Mouse (Mus musculus) adrenal gland (tissue): ENCODE data around the gene M1ap.

Experiments
- intact Hi-C: fragments of 180-260 bp; cut with DNase I; formaldehyde crosslinking; loops from one replicate; pipeline ENCODE4 v1.15.1; 2025
- microRNA-seq, 2 experiments: library from miRNA; unstranded; fragments of <30 nt; microRNA quantifications; one replicate each; pipeline ENCODE4; 2019

M1ap gene

DNA sequence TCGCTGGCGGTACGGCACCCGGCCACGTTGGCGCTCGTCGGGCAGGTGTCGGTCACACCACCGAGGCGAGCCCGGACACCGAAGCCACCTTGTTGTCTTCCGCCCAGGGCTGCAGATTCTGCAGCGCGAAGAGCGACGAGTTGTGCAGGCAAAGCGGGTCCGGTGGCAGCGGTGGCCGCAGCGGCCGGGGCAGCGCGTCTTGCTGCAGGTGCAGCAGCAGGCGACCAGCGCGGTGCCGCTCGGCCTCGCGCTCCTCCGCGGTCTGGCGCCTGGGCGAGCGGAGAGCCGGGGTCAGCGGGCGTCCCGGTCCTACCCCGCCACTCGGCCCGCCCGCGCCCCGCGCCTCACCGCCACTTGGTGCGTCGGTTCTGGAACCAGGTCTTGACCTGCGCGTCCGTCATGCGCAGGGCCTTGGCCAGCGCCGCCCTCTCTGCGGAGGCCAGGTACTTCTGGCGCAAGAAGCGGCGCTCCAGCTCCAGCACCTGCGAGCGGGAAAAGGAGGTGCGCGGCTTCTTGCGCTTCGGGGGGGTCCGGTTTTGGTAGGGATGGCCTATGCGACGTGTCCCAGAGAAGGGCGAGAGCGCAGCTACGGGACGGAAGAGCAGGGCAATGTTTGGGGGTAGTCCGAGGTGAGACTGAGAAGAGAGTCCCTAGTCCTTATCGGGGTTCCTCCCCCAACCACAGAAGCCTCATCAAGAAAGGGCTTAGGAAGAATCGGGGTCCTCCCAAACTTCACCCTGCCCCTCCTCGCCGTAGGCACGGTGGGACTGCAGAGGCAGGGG lies 122.2 kb downstream of the M1ap start:
- intact Hi-C loops: no loop called here

DNA sequence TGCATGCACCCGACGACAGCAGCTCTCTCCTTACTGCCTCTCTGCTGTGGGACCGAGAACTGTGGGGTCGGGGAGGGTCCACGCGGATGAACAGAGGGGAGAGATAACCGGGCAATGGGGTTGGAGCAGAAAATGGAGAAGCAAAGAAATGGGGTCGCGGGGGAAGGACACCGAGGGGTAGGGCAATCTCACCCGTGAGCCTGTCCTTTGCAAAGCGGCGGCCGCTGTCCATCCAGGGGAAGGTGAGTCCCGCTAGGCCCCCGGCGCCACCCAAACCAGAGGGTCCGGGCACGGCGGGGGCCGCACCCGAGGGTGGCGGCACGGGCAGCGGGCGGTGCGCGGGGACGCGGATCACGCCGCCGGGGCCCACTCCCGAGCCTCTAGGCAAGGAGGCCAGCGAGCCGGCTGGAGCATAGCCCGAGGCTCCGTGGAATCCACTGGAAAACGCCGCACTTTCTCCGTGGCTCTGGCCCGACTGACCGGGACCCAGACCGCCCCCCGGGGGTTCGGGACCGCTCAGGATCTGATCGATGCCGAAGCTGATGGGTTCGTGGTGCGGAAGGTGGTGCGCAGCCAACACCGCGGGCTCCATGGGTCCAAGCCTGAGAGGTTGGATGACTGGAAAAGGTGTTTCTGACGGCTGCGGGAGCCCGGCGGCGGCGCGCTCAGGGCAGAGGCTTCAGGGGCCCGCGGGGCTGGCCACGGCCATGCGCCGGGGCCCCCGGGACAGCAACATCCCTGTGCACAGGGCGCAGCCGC lies 123.0 kb downstream of the M1ap start:
- intact Hi-C loops: no loop called here

DNA sequence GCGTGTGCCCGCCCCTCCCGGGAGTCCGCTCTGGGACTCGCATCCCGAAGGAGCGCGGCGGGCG lies 123.4 kb downstream of the M1ap start, which contains the start of gene Tlx2:
Gene Tlx2, minus strand, starts transcription at position 47 of the 64 bp plus-strand sequence.
- intact Hi-C loops: no loop called here

- intact Hi-C loops: no loop called here
Observed at GRCm38 (mm10) chr6:83070311-83071219, 123.9 kb downstream of the M1ap start.

DNA sequence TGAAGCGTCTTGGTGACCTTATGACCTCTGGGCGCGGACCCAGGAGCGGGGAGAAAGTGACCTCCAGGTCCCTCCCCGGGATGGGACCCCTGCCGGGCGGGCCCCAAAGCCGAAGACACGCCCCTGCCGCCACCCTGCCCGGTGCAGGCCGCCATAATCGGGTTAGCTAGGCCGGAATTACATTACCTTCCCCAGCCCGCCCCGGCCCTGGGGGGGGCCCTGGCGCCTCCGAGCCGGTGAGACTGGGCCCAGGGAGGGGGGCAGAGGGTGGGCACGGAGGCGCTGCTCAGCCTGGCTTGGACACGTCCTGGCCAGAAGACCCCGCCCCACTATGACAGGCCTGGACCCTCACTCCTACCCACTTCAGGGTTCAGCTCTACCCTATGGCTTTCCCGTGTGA lies 124.5 kb downstream of the M1ap start:
- intact Hi-C loops: no loop called here

DNA sequence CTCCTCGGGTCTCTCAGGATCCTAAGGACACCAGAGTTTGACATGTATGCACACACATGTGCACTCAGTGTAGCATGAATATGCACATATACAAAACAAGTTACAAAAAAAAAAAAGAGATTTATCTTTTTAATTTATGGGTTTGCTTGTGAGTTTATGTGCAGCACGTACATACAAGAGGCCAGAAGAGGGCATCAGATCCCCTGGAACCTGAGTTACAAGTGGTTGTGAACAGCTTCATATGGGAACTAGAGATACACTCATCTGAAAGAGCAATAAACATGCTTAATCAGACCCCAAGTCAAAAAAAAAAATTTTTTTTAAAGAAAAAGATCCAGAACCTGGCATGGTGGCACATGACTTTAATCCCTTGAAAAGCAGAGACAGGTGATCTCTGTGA lies 128.3 kb downstream of the M1ap start:
- intact Hi-C loops: loop anchor here (5.0 kb wide), 2 partner anchors 37 to 78 kb away; no protein-coding TSS in a partner anchor

DNA sequence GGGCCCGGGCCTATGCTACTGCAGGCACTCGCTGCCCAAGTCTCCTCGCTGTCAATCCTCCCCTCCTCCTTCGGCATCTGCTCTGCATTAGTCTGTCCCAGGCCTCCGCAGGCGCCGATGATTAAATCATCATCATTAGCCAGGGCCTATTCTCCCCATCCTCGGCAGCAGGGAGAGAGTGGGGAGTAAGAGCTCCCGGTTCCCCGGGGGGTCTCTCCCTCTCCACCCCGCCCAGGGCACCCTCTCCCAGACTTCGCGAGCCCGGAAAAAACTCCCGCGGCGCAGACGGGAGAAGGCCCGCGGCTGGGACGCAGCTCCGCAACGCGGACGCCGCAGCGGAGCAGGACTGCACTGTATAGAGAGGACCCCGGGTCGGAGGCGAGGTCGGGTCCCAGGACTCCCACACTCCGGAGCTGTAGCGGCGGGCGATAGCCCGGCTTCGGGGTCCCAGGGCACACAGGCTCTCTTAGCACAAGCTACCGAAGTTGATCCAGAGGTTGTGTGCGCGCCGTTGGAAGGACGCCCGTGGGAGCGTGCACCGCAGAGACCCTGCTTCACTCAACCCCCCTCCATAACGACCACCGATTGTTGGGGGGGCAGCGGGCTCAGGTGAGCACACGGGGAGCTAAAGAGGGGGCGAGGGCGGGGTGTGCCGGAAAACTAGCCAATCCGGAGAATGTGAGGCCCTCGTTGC lies 131.1 kb downstream of the M1ap start, which contains the start of gene Pcgf1:
Gene Pcgf1, plus strand, starts transcription at position 240 of the 694 bp plus-strand sequence.
- intact Hi-C loops: loop anchor here (5.0 kb wide), 2 partner anchors 35 to 80 kb away; no protein-coding TSS in a partner anchor

- intact Hi-C loops: loop anchor here (5.0 kb wide), 2 partner anchors 34 to 81 kb away; no protein-coding TSS in a partner anchor
Observed at GRCm38 (mm10) chr6:83078324-83078858, 131.7 kb downstream of the M1ap start.

Small RNA genes lying within 50 kb of the gene (microRNA-seq; reads per million reads assigned to microRNA genes)
- gene Mir7040: 0.37 to 0.46 reads per million in 2 experiments
